ENCODE assay signal across 8 mouse cellular contexts in genomic region chr11:97101722-97102121, GRCm38 (mm10). TPM values are rescaled to one million over a fixed set of nuclear protein-coding genes. Genes with fewer than 3 reads are reported as not detected.
A peak's percentile ranks its signal among the peaks of the same experiment; 100 is the strongest.
DNase-seq lines count a peak whose midpoint lies in the region; ATAC-seq and TF ChIP-seq lines count a peak whose summit lies in the region.

No protein-coding gene starts in this region.

- no peak overlapping the region for H3K4me3 ChIP-seq in forebrain, postnatal 0 days (ENCODE audit: low read depth, low read length)
- H3K4me3 ChIP-seq in forebrain, embryonic 12.5 days (replicated peaks): no peak overlapping the region
- H3K4me3 ChIP-seq in CH12.LX (replicated peaks in 1 of 3; ENCODE audit: low read depth in 2 of 3, low read length in 2 of 3, poor library complexity in 1 of 3): no peak overlapping the region

- ATAC-seq in forebrain, postnatal 0 days: no peak
- ATAC-seq in forebrain, embryonic 12.5 days (ENCODE audit: low FRiP score): no peak
- ATAC-seq in megakaryocyte-erythroid progenitor cell, adult 5-6 weeks (replicated peaks; ENCODE audit: low FRiP score, low TSS enrichment, poor library complexity, severe bottlenecking): peak; percentile 63

- dilution Hi-C loops in CH12.LX (cut with MboI; ENCODE audit: extremely low pct_ligation_motif_present, extremely low pct_unique_long_range_greater_than_20kb, low sequenced_read_pairs): no loop called here

- H3K27me3 ChIP-seq in forebrain, postnatal 0 days (ENCODE audit: insufficient read depth, low read length): peaks cover 15% of the 10 kb centered on the region; the same call in 1 of the 2 replicates
- peaks cover 41% of the 10 kb centered on the region for H3K27me3 ChIP-seq in forebrain, embryonic 12.5 days
- peaks cover 35% of the 10 kb centered on the region for H3K27me3 ChIP-seq in CH12.LX (replicated peaks)

- no peak overlapping the region for H3K9ac ChIP-seq in forebrain, postnatal 0 days
- H3K9ac ChIP-seq in forebrain, embryonic 12.5 days: no peak overlapping the region
- H3K9ac ChIP-seq in CH12.LX (ENCODE audit: insufficient read depth, low read depth): no peak overlapping the region

- TF ChIP-seq CTCF in forebrain, postnatal 0 days (IDR thresholded peaks at IDR 0.05; ENCODE audit: low read depth): peak; percentile 70
- TF ChIP-seq CTCF in CH12.LX (conservative IDR thresholded peaks at IDR 0.05 in 1 of 2, IDR thresholded peaks at IDR 0.05 in 1 of 2; ENCODE audit: low read depth in 2 of 2, low read length in 2 of 2): peak; percentile 86 to 98

- TF ChIP-seq RAD21 in CH12.LX (IDR thresholded peaks at IDR 0.05; ENCODE audit: low read depth, low read length): peak; percentile 92

- H3K36me3 ChIP-seq in forebrain, postnatal 0 days (ENCODE audit: insufficient read depth): no peaks in the 10 kb centered on the region
- no peaks in the 10 kb centered on the region for H3K36me3 ChIP-seq in forebrain, embryonic 12.5 days (replicated peaks)
- H3K36me3 ChIP-seq in CH12.LX (replicated peaks in 1 of 2; ENCODE audit: control insufficient read depth in 1 of 2, insufficient read depth in 1 of 2, low read length in 1 of 2): no peaks in the 10 kb centered on the region

- in situ Hi-C loops in CH12.LX (cut with MboI; ENCODE audit: low pct_ligation_motif_present, low pct_unique_long_range_greater_than_20kb, low sequenced_read_pairs): no loop called here

- H3K4me1 ChIP-seq in forebrain, postnatal 0 days (ENCODE audit: insufficient read depth): no peaks in the 10 kb centered on the region
- 0 out of 2 replicates have a peak, but pooled peaks cover 3% of the 10 kb centered on the region for H3K4me1 ChIP-seq in forebrain, embryonic 12.5 days
- peaks cover 4 to 6% of the 10 kb centered on the region in 2 experiments for H3K4me1 ChIP-seq in CH12.LX (ENCODE audit: control insufficient read depth in 1 of 2, insufficient read depth in 2 of 2)

- no peaks in the 10 kb centered on the region for H3K9me3 ChIP-seq in forebrain, postnatal 0 days (ENCODE audit: low read length)
- no peaks in the 10 kb centered on the region for H3K9me3 ChIP-seq in forebrain, embryonic 12.5 days
- no peaks in the 10 kb centered on the region for H3K9me3 ChIP-seq in CH12.LX (replicated peaks; ENCODE audit: low read length)

- TF ChIP-seq EP300 in CH12.LX (IDR thresholded peaks at IDR 0.05; ENCODE audit: low read length): 0 out of 2 replicates have a peak, but pooled peaks have one; percentile 8

- no peak overlapping the region for H3K27ac ChIP-seq in forebrain, postnatal 0 days (ENCODE audit: low read depth, low read length)
- H3K27ac ChIP-seq in forebrain, embryonic 12.5 days: no peak overlapping the region
- no peak overlapping the region for H3K27ac ChIP-seq in CH12.LX (ENCODE audit: insufficient read depth, low read depth)

- no peak overlapping the region for H3K4me2 ChIP-seq in forebrain, postnatal 0 days (ENCODE audit: low read depth)
- H3K4me2 ChIP-seq in forebrain, embryonic 12.5 days: no peak overlapping the region
- H3K4me2 ChIP-seq in CH12.LX (ENCODE audit: insufficient read depth, low read depth, poor library complexity, severe bottlenecking): no peak overlapping the region

- TF ChIP-seq POLR2A in CH12.LX (IDR thresholded peaks at IDR 0.05; ENCODE audit: low read depth, low read length): no peak

- H3K79me2 ChIP-seq in CH12.LX (replicated peaks; ENCODE audit: control insufficient read depth, extremely low read depth, insufficient read depth, poor library complexity, severe bottlenecking): no peaks in the 10 kb centered on the region

- peak; percentile 53 for DNase-seq in forebrain, postnatal 0 days
- DNase-seq in CH12.LX (ENCODE audit: extremely low read depth): peak; percentile 84
- peak; percentile 15 for DNase-seq in c-Kit-negative CD71-positive TER-119-positive erythroid progenitor cells, embryonic 14.5 days (ENCODE audit: low read depth, low spot score)
- peak; percentile 48 for DNase-seq in forelimb bud, embryonic 11.5 days (ENCODE audit: low read depth, low spot score)
- DNase-seq in kidney, postnatal 25 days: peak; percentile 72 to 75
- peak; percentile 36 to 49 for DNase-seq in thymus, adult 18-20 months

- 15% methylated on average over 9 of the region's 9 CpGs for WGBS in forebrain, postnatal 0 days
- 23% methylated on average over 9 of the region's 9 CpGs for WGBS in forebrain, embryonic 12.5 days

TF ChIP-seq in CH12.LX, 34 proteins besides CTCF, POLR2A, EP300 and RAD21 (continues in another document):
- TF ChIP-seq MAFK (IDR thresholded peaks at IDR 0.05; ENCODE audit: insufficient replicate concordance, low read length) (no peak), MEF2A (IDR thresholded peaks at IDR 0.05; ENCODE audit: borderline replicate concordance, low read depth, low read length) (0 out of 2 replicates have a peak, but pooled peaks have one; percentile 53), CHD1 (IDR thresholded peaks at IDR 0.05; ENCODE audit: low read depth, low read length) (no peak), MYC (IDR thresholded peaks at IDR 0.05; ENCODE audit: low read depth, low read length) (peak; percentile 88), GABPA (IDR thresholded peaks at IDR 0.05; ENCODE audit: insufficient replicate concordance, low read depth, low read length) (no peak), JUND (conservative IDR thresholded peaks at IDR 0.05; ENCODE audit: low read depth, low read length) (no peak), ZC3H11A (IDR thresholded peaks at IDR 0.05; ENCODE audit: low read depth, low read length) (peak; percentile 95), RCOR1 (conservative IDR thresholded peaks at IDR 0.05; ENCODE audit: low read depth, low read length) (0 out of 2 replicates have a peak, but pooled peaks have one; percentile 52), MXI1 (IDR thresholded peaks at IDR 0.05; ENCODE audit: low read depth, low read length) (peak; percentile 66), POLR2AphosphoS2 (IDR thresholded peaks at IDR 0.05; ENCODE audit: low read depth, low read length) (no peak), ZKSCAN1 (IDR thresholded peaks at IDR 0.05; ENCODE audit: borderline replicate concordance, low read depth, low read length) (no peak), MAZ (IDR thresholded peaks at IDR 0.05; ENCODE audit: low read depth, low read length) (no peak), MAX (IDR thresholded peaks at IDR 0.05; ENCODE audit: low read length) (peak; percentile 90), JUN (IDR thresholded peaks at IDR 0.05; ENCODE audit: insufficient read depth, low read depth, low read length) (no peak), SMC3 (IDR thresholded peaks at IDR 0.05; ENCODE audit: low read depth, low read length) (peak; percentile 100), HCFC1 (IDR thresholded peaks at IDR 0.05; ENCODE audit: low read depth, low read length) (0 out of 2 replicates have a peak, but pooled peaks have one; percentile 23), ZNF384 (IDR thresholded peaks at IDR 0.05; ENCODE audit: low read depth, low read length) (no peak), CHD2 (IDR thresholded peaks at IDR 0.05; ENCODE audit: low read length) (peak; percentile 45), TCF12 (IDR thresholded peaks at IDR 0.05; ENCODE audit: low read depth, low read length) (0 out of 2 replicates have a peak, but pooled peaks have one; percentile 26), SIN3A (IDR thresholded peaks at IDR 0.05; ENCODE audit: low read length) (peak; percentile 59; the same call in 1 of the 2 replicates), TBP (conservative IDR thresholded peaks at IDR 0.05; ENCODE audit: low read depth, low read length) (no peak), KAT2A (IDR thresholded peaks at IDR 0.05; ENCODE audit: insufficient replicate concordance, low read length) (no peak), PAX5 (IDR thresholded peaks at IDR 0.05; ENCODE audit: low read length) (no peak), IRF4 (IDR thresholded peaks at IDR 0.05; ENCODE audit: low read depth, low read length) (peak; percentile 64; the same call in 1 of the 2 replicates), NELFE (IDR thresholded peaks at IDR 0.05; ENCODE audit: low read depth, low read length) (peak; percentile 67; the same call in 1 of the 2 replicates), USF2 (conservative IDR thresholded peaks at IDR 0.05; ENCODE audit: low read depth, low read length) (no peak), BHLHE40 (IDR thresholded peaks at IDR 0.05; ENCODE audit: low read depth, low read length) (peak; percentile 41; the same call in 1 of the 2 replicates)

RNA-seq across cellular contexts. Expression of gene Tbx21, which starts 13.4 kb away (rescaled TPM):
- total RNA-seq in forebrain, postnatal 0 days (2014; rRNA removed): 1.6 and 1.7 TPM in 2 replicates
- polyA plus RNA-seq in forebrain, postnatal 0 days (2015; fragmentation: Nextera tagmentation; extraction: Ambion mirVana): 2.2 and 2.9 TPM in 2 replicates
- 0.19 and 0.33 TPM in 2 replicates for polyA plus RNA-seq in forebrain, embryonic 12.5 days (2016; fragmentation: Nextera tagmentation; extraction: Ambion mirVana)
- total RNA-seq in CH12.LX (2012; rRNA removed): 0.08 TPM in 2 replicates
- not detected in 2 replicates for total RNA-seq in CH12.LX (2014; rRNA removed)
- polyA plus RNA-seq in CH12.LX (2012; ENCODE audit: insufficient read length, low read depth): 0.09 TPM in 1 of 2 replicates, not detected in the other
- total RNA-seq in megakaryocyte-erythroid progenitor cell, adult 5-6 weeks (2014; fragmentation: Nextera tagmentation): 0.96 and 1.9 TPM in 2 replicates
- 0.30 and 0.61 TPM in 2 replicates for total RNA-seq in megakaryocyte-erythroid progenitor cell, adult 5-6 weeks (2017)

RNA-seq across cellular contexts. Expression of gene Tbkbp1, which starts 49.6 kb away (rescaled TPM):
- 35.8 and 36.4 TPM in 2 replicates for total RNA-seq in forebrain, postnatal 0 days (2014; rRNA removed)
- polyA plus RNA-seq in forebrain, postnatal 0 days (2015; fragmentation: Nextera tagmentation; extraction: Ambion mirVana): 9.2 and 9.9 TPM in 2 replicates
- 5.7 and 6.5 TPM in 2 replicates for polyA plus RNA-seq in forebrain, embryonic 12.5 days (2016; fragmentation: Nextera tagmentation; extraction: Ambion mirVana)
- total RNA-seq in CH12.LX (2012; rRNA removed): 2.1 and 3.1 TPM in 2 replicates
- total RNA-seq in CH12.LX (2014; rRNA removed): 0.44 and 1.2 TPM in 2 replicates
- 5.2 and 5.7 TPM in 2 replicates for polyA plus RNA-seq in CH12.LX (2012; ENCODE audit: insufficient read length, low read depth)
- 0.89 TPM in 1 of 2 replicates, not detected in the other for total RNA-seq in megakaryocyte-erythroid progenitor cell, adult 5-6 weeks (2014; fragmentation: Nextera tagmentation)
- 0.23 TPM in 2 replicates for total RNA-seq in megakaryocyte-erythroid progenitor cell, adult 5-6 weeks (2017)

RNA-seq across cellular contexts. Expression of gene Osbpl7, which starts 51.3 kb away (rescaled TPM):
- 10.9 and 13.1 TPM in 2 replicates for total RNA-seq in forebrain, postnatal 0 days (2014; rRNA removed)
- polyA plus RNA-seq in forebrain, postnatal 0 days (2015; fragmentation: Nextera tagmentation; extraction: Ambion mirVana): 7.4 and 8.3 TPM in 2 replicates
- polyA plus RNA-seq in forebrain, embryonic 12.5 days (2016; fragmentation: Nextera tagmentation; extraction: Ambion mirVana): 8.2 and 8.7 TPM in 2 replicates
- 14.2 and 17.6 TPM in 2 replicates for total RNA-seq in CH12.LX (2012; rRNA removed)
- total RNA-seq in CH12.LX (2014; rRNA removed): 6.6 and 7.4 TPM in 2 replicates
- 22.1 and 24.4 TPM in 2 replicates for polyA plus RNA-seq in CH12.LX (2012; ENCODE audit: insufficient read length, low read depth)
- total RNA-seq in megakaryocyte-erythroid progenitor cell, adult 5-6 weeks (2014; fragmentation: Nextera tagmentation): 14.2 and 15.0 TPM in 2 replicates
- 23.5 and 25.3 TPM in 2 replicates for total RNA-seq in megakaryocyte-erythroid progenitor cell, adult 5-6 weeks (2017)

Comparison
In these comparisons a context has a peak if more than half of its experiments do, and no peak if none do; other contexts are left out.
1. DNase-seq: peak in every context shown above with its lines; median percentile 84 in CH12.LX; 74 in kidney, postnatal 25 days; 53 in forebrain, postnatal 0 days; 48 in forelimb bud, embryonic 11.5 days; 42 in thymus, adult 18-20 months; 15 in c-Kit-negative CD71-positive TER-119-positive erythroid progenitor cells, embryonic 14.5 days.